Mouse (Mus musculus) neural tube, postnatal 0 days (tissue): ENCODE data around the gene Lce1l. TPM values are rescaled to one million over a fixed set of nuclear protein-coding genes. Genes with fewer than 3 reads are reported as not detected.

ENCODE experiments used
- polyA plus RNA-seq: library from polyadenylated mRNA; unstranded; fragments of >200 nt; fragmentation: Nextera tagmentation; extraction: Ambion mirVana; gene quantifications from 2 replicates; pipeline ENCODE4 v1.2.1, GENCODE M21; 2015

Gene Lce1l
- not detected in 2 replicates for polyA plus RNA-seq

GRCm38 (mm10) chr3:92851186-92851585 is at the start of gene Lce1l:
TSS of gene Lce1l (minus strand) at chr3:92851286.

GRCm38 (mm10) chr3:92870116-92870515 is 19.0 kb upstream of the Lce1l start, which contains the start of gene 2310050C09Rik:
TSS of gene 2310050C09Rik (minus strand) at chr3:92870216.

GRCm38 (mm10) chr3:92827108-92827507 is 24.0 kb downstream of the Lce1l start, which contains the start of gene Kprp:
TSS of gene Kprp (minus strand) at chr3:92827247.

GRCm38 (mm10) chr3:92807791-92808190 is 43.3 kb downstream of the Lce1l start, which contains the start of gene Lce1k:
TSS of gene Lce1k (minus strand) at chr3:92807891.

Other genes with a start within 250 kb of the Lce1l start
- gene 2210017I01Rik, start 243.8 kb downstream of the Lce1l start, polyA plus RNA-seq: not detected in 2 replicates
- gene Lce6a, start 229.6 kb downstream of the Lce1l start, polyA plus RNA-seq: not detected in 2 replicates
- not detected in 2 replicates for gene Lce1a1, start 203.0 kb downstream of the Lce1l start, polyA plus RNA-seq
- not detected in 2 replicates for gene Lce1b, start 194.4 kb downstream of the Lce1l start, polyA plus RNA-seq
- gene Lce1a2, start 181.0 kb downstream of the Lce1l start, polyA plus RNA-seq: not detected in 2 replicates
- gene Lce1c, start 172.0 kb downstream of the Lce1l start, polyA plus RNA-seq: not detected in 2 replicates
- not detected in 2 replicates for gene Lce1d, start 164.1 kb downstream of the Lce1l start, polyA plus RNA-seq
- gene Lce1e, start 142.2 kb downstream of the Lce1l start, polyA plus RNA-seq: not detected in 2 replicates
- gene Lce1f, start 130.9 kb downstream of the Lce1l start, polyA plus RNA-seq: not detected in 2 replicates
- gene Gm38119, start 112.2 kb downstream of the Lce1l start, polyA plus RNA-seq: not detected in 2 replicates
- not detected in 2 replicates for gene Lce1g, start 98.9 kb downstream of the Lce1l start, polyA plus RNA-seq
- gene Lce1h, start 86.2 kb downstream of the Lce1l start, polyA plus RNA-seq: not detected in 2 replicates
- gene Lce1i, start 72.4 kb downstream of the Lce1l start, polyA plus RNA-seq: not detected in 2 replicates
- not detected in 2 replicates for gene Lce1j, start 60.8 kb downstream of the Lce1l start, polyA plus RNA-seq
- gene Lce1k, start 43.4 kb downstream of the Lce1l start, polyA plus RNA-seq: not detected in 2 replicates
- not detected in 2 replicates for gene Kprp, start 24.0 kb downstream of the Lce1l start, polyA plus RNA-seq
- not detected in 2 replicates for gene 2310050C09Rik, start 18.9 kb upstream of the Lce1l start, polyA plus RNA-seq
- gene Lce3a, start 74.9 kb upstream of the Lce1l start, polyA plus RNA-seq: not detected in 2 replicates
- gene Lce3b, start 81.7 kb upstream of the Lce1l start, polyA plus RNA-seq: not detected in 2 replicates
- gene Lce3c, start 93.2 kb upstream of the Lce1l start, polyA plus RNA-seq: not detected in 2 replicates
- gene Lce3d, start 106.1 kb upstream of the Lce1l start, polyA plus RNA-seq: not detected in 2 replicates
- gene Lce3e, start 115.8 kb upstream of the Lce1l start, polyA plus RNA-seq: not detected in 2 replicates
- gene Lce3f, start 140.9 kb upstream of the Lce1l start, polyA plus RNA-seq: not detected in 2 replicates
- 0.79 and 0.97 TPM in 2 replicates for gene Crct1, start 164.4 kb upstream of the Lce1l start, polyA plus RNA-seq
- gene Lce1m, start 167.8 kb upstream of the Lce1l start, polyA plus RNA-seq: not detected in 2 replicates
- gene Gm4858, start 217.5 kb upstream of the Lce1l start, polyA plus RNA-seq: not detected in 2 replicates